Mouse (Mus musculus) MEL (cell line): ENCODE data around the gene Gm45234. TPM values are rescaled to one million over a fixed set of nuclear protein-coding genes. Genes with fewer than 3 reads are reported as not detected.

Experiments used
- DNase-seq: peaks from one replicate; pipeline ENCODE4 v3.0.0; 2011; ENCODE audit warnings: low read depth, low spot score
- H3K27ac ChIP-seq: 2 replicates; pipeline ENCODE4 v1.5.1; 2012; ENCODE audit warnings: low read depth, mild to moderate bottlenecking, control low read depth, low read length, moderate library complexity; ENCODE audit not compliant: control insufficient read depth
- H3K27me3 ChIP-seq, 2 experiments: fragments of 150-350 bp in 1 of 2; sonication (generic) in 1 of 2; 2 replicates each; pipeline ENCODE4 v1.6.1; 2012; ENCODE audit warnings: low read length in 2 of 2, mild to moderate bottlenecking in 2 of 2, improper control_type of control experiment in 1 of 2, moderate library complexity in 1 of 2; ENCODE audit not compliant: insufficient read depth in 2 of 2, control insufficient read depth in 1 of 2
- H3K36me3 ChIP-seq, 2 experiments: 2 replicates each; pipeline ENCODE4 v1.6.1; 2012 to 2014; ENCODE audit warnings: low read length in 2 of 2, improper control_type of control experiment in 1 of 2, inconsistent platforms in 1 of 2, mild to moderate bottlenecking in 1 of 2; ENCODE audit not compliant: insufficient read depth in 2 of 2, control insufficient read depth in 1 of 2
- H3K4me1 ChIP-seq, 2 experiments: fragments of 150-350 bp in 1 of 2; sonication (generic) in 1 of 2; 2 replicates each; pipeline ENCODE4 v1.6.1; 2012; ENCODE audit warnings: low read length in 2 of 2, improper control_type of control experiment in 1 of 2, mild to moderate bottlenecking in 1 of 2; ENCODE audit not compliant: insufficient read depth in 2 of 2, control insufficient read depth in 1 of 2
- H3K4me3 ChIP-seq, 2 experiments: fragments of 150-350 bp in 1 of 2; sonication (generic) in 1 of 2; 2 replicates each; pipeline ENCODE4 v1.5.1; 2012; ENCODE audit warnings: low read depth in 2 of 2, low read length in 2 of 2, mild to moderate bottlenecking in 2 of 2, moderate library complexity in 2 of 2, control low read depth in 1 of 2, improper control_type of control experiment in 1 of 2; ENCODE audit not compliant: control insufficient read depth in 1 of 2, insufficient read depth in 1 of 2
- H3K79me2 ChIP-seq: 2 replicates; pipeline ENCODE4 v1.6.1; 2012; ENCODE audit warnings: mild to moderate bottlenecking, low read length, moderate library complexity; ENCODE audit not compliant: control insufficient read depth, poor library complexity, insufficient read depth
- H3K9ac ChIP-seq: 2 replicates; pipeline ENCODE4 v1.6.1; 2012; ENCODE audit warnings: low read depth, mild to moderate bottlenecking, control low read depth, low read length, moderate library complexity; ENCODE audit not compliant: control insufficient read depth, poor library complexity, severe bottlenecking
- H3K9me3 ChIP-seq: fragments of 150-350 bp; sonication (generic); replicated peaks from 2 replicates; pipeline ENCODE4 v1.6.1; 2012; ENCODE audit warnings: mild to moderate bottlenecking, low read length, improper control_type of control experiment, moderate library complexity; ENCODE audit not compliant: insufficient read depth
- E2F4 ChIP-seq: IDR thresholded peaks from 2 replicates; pipeline ENCODE4 v1.6.1; 2011; ENCODE audit warnings: low read depth, low read length, improper control_type of control experiment, borderline replicate concordance
- EP300 ChIP-seq, 2 experiments: IDR thresholded peaks; 2 replicates each; pipeline ENCODE4 v1.6.1; 2011; ENCODE audit warnings: improper control_type of control experiment in 2 of 2, low read length in 2 of 2, low read depth in 1 of 2, mild to moderate bottlenecking in 1 of 2
- GABPA ChIP-seq: IDR thresholded peaks from 2 replicates; pipeline ENCODE4 v1.6.1; 2012; ENCODE audit warnings: low read depth, mild to moderate bottlenecking, inconsistent platforms, low read length, improper control_type of control experiment, moderate library complexity
- GATA1 ChIP-seq: IDR thresholded peaks from 2 replicates; pipeline ENCODE4 v1.6.1; 2011; ENCODE audit warnings: low read depth, low read length, improper control_type of control experiment
- KAT2A ChIP-seq: conservative IDR thresholded peaks from 2 replicates; pipeline ENCODE4 v1.6.1; 2012; ENCODE audit warnings: low read depth, low read length, improper control_type of control experiment, inconsistent platforms
- MAFK ChIP-seq: IDR thresholded peaks from 2 replicates; pipeline ENCODE4 v1.6.1; 2011; ENCODE audit warnings: low read depth, mild to moderate bottlenecking, low read length, improper control_type of control experiment, borderline replicate concordance
- MEF2A ChIP-seq: IDR thresholded peaks from 2 replicates; pipeline ENCODE4 v1.6.1; 2014; ENCODE audit warnings: low read depth, mild to moderate bottlenecking, inconsistent platforms, low read length, improper control_type of control experiment; ENCODE audit not compliant: poor library complexity, insufficient replicate concordance, severe bottlenecking; ENCODE audit errors: extremely low read depth
- NELFE ChIP-seq: IDR thresholded peaks from 2 replicates; pipeline ENCODE4 v1.6.1; 2011; ENCODE audit warnings: low read depth, low read length, improper control_type of control experiment
- NRF1 ChIP-seq: IDR thresholded peaks from 2 replicates; pipeline ENCODE4 v1.6.1; 2014; ENCODE audit warnings: low read depth, mild to moderate bottlenecking, inconsistent platforms, low read length, improper control_type of control experiment, moderate library complexity; ENCODE audit not compliant: poor library complexity, insufficient read depth, severe bottlenecking
- POLR2A ChIP-seq, 2 experiments: IDR thresholded peaks; 2 replicates each; pipeline ENCODE4 v1.6.1; 2011 to 2012; ENCODE audit warnings: low read length in 2 of 2, mild to moderate bottlenecking in 2 of 2, control low read depth in 1 of 2, improper control_type of control experiment in 1 of 2, low read depth in 1 of 2, moderate library complexity in 1 of 2; ENCODE audit not compliant: control insufficient read depth in 1 of 2, insufficient read depth in 1 of 2, poor library complexity in 1 of 2
- POLR2AphosphoS5 ChIP-seq: IDR thresholded peaks from 2 replicates; pipeline ENCODE4 v1.6.1; 2012; ENCODE audit warnings: low read depth, borderline replicate concordance, mild to moderate bottlenecking, inconsistent platforms, low read length, moderate library complexity, mixed read lengths
- RAD21 ChIP-seq: IDR thresholded peaks from 2 replicates; pipeline ENCODE4 v1.6.1; 2011; ENCODE audit warnings: mild to moderate bottlenecking, low read depth, low read length, improper control_type of control experiment
- SMC3 ChIP-seq: IDR thresholded peaks from 2 replicates; pipeline ENCODE4 v1.6.1; 2011; ENCODE audit warnings: low read depth, low read length, improper control_type of control experiment
- USF2 ChIP-seq, 2 experiments: IDR thresholded peaks; 2 replicates each; pipeline ENCODE4 v1.6.1; 2011 to 2012; ENCODE audit warnings: improper control_type of control experiment in 2 of 2, low read length in 2 of 2, borderline replicate concordance in 1 of 2, inconsistent platforms in 1 of 2, low read depth in 1 of 2, mild to moderate bottlenecking in 1 of 2; ENCODE audit not compliant: insufficient read depth in 1 of 2
- ZC3H11A ChIP-seq: IDR thresholded peaks from 2 replicates; pipeline ENCODE4 v1.6.1; 2012; ENCODE audit warnings: low read depth, mild to moderate bottlenecking, inconsistent platforms, low read length, improper control_type of control experiment
- ZKSCAN1 ChIP-seq: IDR thresholded peaks from 2 replicates; pipeline ENCODE4 v1.6.1; 2012; ENCODE audit warnings: low read depth, mild to moderate bottlenecking, inconsistent platforms, low read length, improper control_type of control experiment, moderate library complexity
- ZMIZ1 ChIP-seq: IDR thresholded peaks from 2 replicates; pipeline ENCODE4 v1.6.1; 2012; ENCODE audit warnings: low read depth, mild to moderate bottlenecking, inconsistent platforms, low read length, improper control_type of control experiment, moderate library complexity
- polyA plus RNA-seq, 2 experiments: library from polyadenylated mRNA; stranded (reverse) in 1 of 2; unstranded in 1 of 2; fragments of >175 nt in 1 of 2; fragments of >200 nt in 1 of 2; gene quantifications; 2 replicates each; pipeline versions ENCODE4 v1.2.1 to v1.2.4; 2012; ENCODE audit warnings: low replicate concordance in 2 of 2, low read depth in 1 of 2; ENCODE audit not compliant: insufficient read length in 2 of 2, insufficient read depth in 1 of 2, missing spikeins in 1 of 2
- total RNA-seq: library from RNA; depleted of rRNA; stranded (reverse); fragments of 300-350 nt; gene quantifications from 2 replicates; pipeline ENCODE4 v1.2.3, GENCODE M21; 2012

Gm45234 gene
- total and polyA plus RNA-seq, 3 experiments: 0.15 TPM; not detected in 2

DNA sequence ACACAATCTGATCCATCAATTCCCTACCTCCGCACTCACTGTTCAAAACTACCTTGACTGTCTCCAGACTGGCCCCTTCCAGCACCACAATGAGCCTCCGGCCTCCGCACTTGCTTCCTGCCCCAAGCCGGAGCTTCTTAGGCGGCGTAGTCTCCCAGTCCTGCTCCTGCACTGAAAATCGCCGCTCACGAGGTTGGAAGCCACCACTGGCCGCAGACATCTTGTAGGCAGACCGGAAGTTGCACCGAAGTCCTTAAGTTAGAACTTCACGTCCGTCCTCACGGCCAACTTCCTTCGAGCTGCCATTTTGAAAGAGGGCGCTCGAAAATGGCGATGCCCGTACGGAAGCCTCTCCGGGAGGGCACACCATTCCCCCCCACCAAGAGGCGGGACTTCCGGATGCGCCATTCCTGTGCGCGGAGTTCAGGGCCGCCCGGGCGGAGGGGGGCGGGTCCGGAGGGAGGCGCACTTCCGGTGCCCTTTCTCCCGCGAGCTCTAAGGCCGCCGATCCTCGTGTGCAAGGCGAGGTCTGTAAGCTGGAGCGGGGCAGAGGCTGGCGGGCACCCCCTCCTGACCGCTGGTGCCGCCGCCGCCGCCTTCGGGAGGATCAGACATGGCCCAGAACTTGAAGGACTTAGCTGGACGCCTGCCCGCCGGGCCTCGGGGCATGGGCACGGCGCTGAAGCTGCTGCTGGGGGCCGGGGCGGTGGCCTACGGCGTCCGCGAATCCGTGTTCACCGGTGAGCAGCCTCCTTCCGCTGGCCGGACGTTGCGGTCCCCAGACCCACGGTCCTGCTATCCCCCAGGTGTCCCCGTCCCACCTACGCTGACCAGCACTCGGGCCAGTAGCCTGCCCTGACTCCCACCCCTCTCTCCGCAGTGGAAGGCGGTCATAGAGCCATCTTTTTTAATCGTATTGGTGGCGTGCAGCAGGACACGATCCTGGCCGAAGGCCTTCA lies 43.7 kb downstream of the Gm45234 start, which contains the start of the genes Emg1 and Phb2 (continued):
- TF ChIP-seq E2F4 (no peak), ZKSCAN1 (no peak), NELFE (peak; percentile 70), MAFK (no peak), GABPA (no peak), USF2 (IDR thresholded peaks at IDR 0.05; ENCODE audit: borderline replicate concordance in 1 of 2, insufficient read depth in 1 of 2, low read depth in 1 of 2, low read length in 2 of 2) (no peak), GATA1 (no peak), RAD21 (no peak), ZMIZ1 (peak; percentile 71), POLR2A (IDR thresholded peaks at IDR 0.05; ENCODE audit: control insufficient read depth in 1 of 2, insufficient read depth in 1 of 2, low read depth in 1 of 2, low read length in 2 of 2, poor library complexity in 1 of 2) (peak; percentile 49 to 81), ZC3H11A (peak; percentile 46), EP300 (IDR thresholded peaks at IDR 0.05; ENCODE audit: low read depth in 1 of 2, low read length in 2 of 2) (0 out of 4 replicates have a peak, but pooled peaks of 1 of the 2 experiments have one; percentile 28), MEF2A (no peak)

DNA sequence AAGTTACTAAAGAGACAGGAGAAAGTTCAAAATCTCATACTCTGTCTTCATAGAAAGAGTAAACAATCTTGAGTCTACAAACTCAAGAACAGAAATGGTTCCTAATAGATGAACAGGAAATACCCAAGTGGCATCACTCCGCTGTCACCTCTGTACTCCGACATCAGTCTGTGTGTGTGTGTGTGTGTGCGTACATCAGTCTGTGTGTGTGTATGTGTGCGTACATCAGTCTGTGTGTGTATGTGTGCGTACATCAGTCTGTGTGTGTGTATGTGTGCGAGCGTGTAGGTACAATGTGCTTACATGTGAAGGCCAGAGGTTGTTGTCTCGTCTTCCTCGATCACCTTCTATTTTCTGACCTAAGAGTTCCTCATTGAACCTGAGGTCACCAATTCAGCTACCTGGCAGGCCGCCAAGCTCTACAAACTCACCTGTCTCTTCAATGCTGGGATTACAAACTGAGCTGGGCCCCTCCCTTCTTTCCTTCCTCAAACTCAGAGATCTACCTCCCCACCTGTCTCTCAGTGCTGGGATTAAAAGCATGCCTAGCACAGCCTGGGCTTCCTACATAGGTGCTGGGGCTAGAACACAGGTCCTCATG lies 47.4 kb downstream of the Gm45234 start:
- Histone ChIP-seq H3K27me3 (no peaks in the 10 kb centered on the region), H3K79me2 (peaks cover 66% of the 10 kb centered on the region), H3K27ac (no peak overlapping the region)
- TF ChIP-seq ZMIZ1 (0 out of 2 replicates have a peak, but pooled peaks have one; percentile 24), NRF1 (no peak), ZKSCAN1 (no peak), POLR2AphosphoS5 (0 out of 2 replicates have a peak, but pooled peaks have one; percentile 75), POLR2A (IDR thresholded peaks at IDR 0.05; ENCODE audit: control insufficient read depth in 1 of 2, insufficient read depth in 1 of 2, low read depth in 1 of 2, low read length in 2 of 2, poor library complexity in 1 of 2) (peak in 1 of 2 experiments; percentile 22; a peak in 1 of 4 replicates), SMC3 (no peak), EP300 (IDR thresholded peaks at IDR 0.05; ENCODE audit: low read depth in 1 of 2, low read length in 2 of 2) (no peak), KAT2A (no peak)
- TF ChIP-seq, all 39 proteins: peak for 3
- peaks cover 8 to 31% of the 10 kb centered on the region in 2 experiments for H3K36me3 ChIP-seq
- no peak overlapping the region for H3K9ac ChIP-seq
- peaks cover 5 to 13% of the 10 kb centered on the region in 2 experiments; a peak in 3 of 4 replicates for H3K4me1 ChIP-seq
- DNase-seq: no peak
- H3K9me3 ChIP-seq: no peaks in the 10 kb centered on the region
- H3K4me3 ChIP-seq: no peak overlapping the region
